Mouse (Mus musculus): ENCODE measurements at regions not wholly inside any gene's neighbourhood (a gene's known extent, or its start where the extent isn't known, plus 50 kb on each side); places are given as distances from the start of the nearest gene placed in this dataset.

GRCm38 (mm10) chr5:103320341-103320740 lies 104.7 kb upstream of the Ptpn13 start:
- DNase-seq: no peak
- no peak overlapping the region for H3K4me3 ChIP-seq (replicated peaks; ENCODE audit: extremely low read depth, low read depth, low read length)
- TF ChIP-seq CTCF (IDR thresholded peaks at IDR 0.05; ENCODE audit: insufficient read depth, low read length) (no peak), POLR2A (IDR thresholded peaks at IDR 0.05; ENCODE audit: borderline replicate concordance, extremely low read depth, low read depth, low read length) (no peak)
- WGBS: 65% methylated on average over 5 of the region's 5 CpGs
- H3K4me1 ChIP-seq (ENCODE audit: control insufficient read depth, insufficient read depth, low read length): no peaks in the 10 kb centered on the region

GRCm38 (mm10) chr5:103309806-103310525 lies 98.8 kb upstream of the Mapk10 start:
- H3K4me1 ChIP-seq (ENCODE audit: control insufficient read depth, insufficient read depth, low read length): no peaks in the 10 kb centered on the region
- no peak overlapping the region for H3K4me3 ChIP-seq (replicated peaks; ENCODE audit: extremely low read depth, low read depth, low read length)
- TF ChIP-seq POLR2A (IDR thresholded peaks at IDR 0.05; ENCODE audit: borderline replicate concordance, extremely low read depth, low read depth, low read length) (no peak), CTCF (IDR thresholded peaks at IDR 0.05; ENCODE audit: insufficient read depth, low read length) (no peak)
- 53% methylated on average over 9 of the region's 9 CpGs for WGBS
- no peak for DNase-seq

DNA sequence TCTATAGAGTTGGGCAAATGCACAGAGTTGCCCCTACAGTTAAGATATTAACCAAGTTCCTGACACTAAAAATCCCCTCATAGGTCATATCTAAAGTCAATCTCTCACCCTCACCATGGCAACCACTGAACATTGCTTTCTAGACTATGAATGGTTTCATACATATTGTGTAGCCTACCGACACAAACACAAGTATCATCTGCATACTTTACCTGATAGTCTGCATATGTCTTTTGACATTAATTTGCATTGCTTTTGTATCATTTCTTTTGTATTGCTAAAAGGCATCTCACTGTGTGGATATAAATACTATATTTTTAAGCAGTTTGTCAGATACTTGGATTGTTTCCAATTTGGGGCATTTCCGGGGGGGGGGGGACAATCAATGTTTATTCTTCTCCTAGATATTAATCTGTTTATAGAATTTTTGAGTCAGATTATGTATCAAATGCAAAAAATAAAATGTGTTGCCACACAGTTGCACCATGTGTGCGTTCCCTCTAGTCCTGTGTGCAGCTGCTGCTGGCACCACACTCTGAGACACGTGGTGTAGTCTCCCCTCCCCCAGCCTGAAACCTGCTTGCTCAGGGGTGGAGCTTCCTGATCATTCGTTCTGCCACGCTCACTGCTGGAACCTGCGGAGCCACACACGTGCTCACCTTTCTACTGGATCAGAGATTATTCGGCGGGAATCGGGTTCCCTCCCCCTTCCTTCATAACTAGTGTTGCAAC lies 94.7 kb upstream of the Mapk10 start:
- Histone ChIP-seq H3K4me1 (ENCODE audit: control insufficient read depth, insufficient read depth, low read length) (no peaks in the 10 kb centered on the region), H3K4me3 (replicated peaks; ENCODE audit: extremely low read depth, low read depth, low read length) (no peak overlapping the region)
- TF ChIP-seq CTCF (IDR thresholded peaks at IDR 0.05; ENCODE audit: insufficient read depth, low read length) (no peak), POLR2A (IDR thresholded peaks at IDR 0.05; ENCODE audit: borderline replicate concordance, extremely low read depth, low read depth, low read length) (no peak)
- DNase-seq: no peak
- WGBS: 59% methylated on average over 11 of the region's 11 CpGs

DNA sequence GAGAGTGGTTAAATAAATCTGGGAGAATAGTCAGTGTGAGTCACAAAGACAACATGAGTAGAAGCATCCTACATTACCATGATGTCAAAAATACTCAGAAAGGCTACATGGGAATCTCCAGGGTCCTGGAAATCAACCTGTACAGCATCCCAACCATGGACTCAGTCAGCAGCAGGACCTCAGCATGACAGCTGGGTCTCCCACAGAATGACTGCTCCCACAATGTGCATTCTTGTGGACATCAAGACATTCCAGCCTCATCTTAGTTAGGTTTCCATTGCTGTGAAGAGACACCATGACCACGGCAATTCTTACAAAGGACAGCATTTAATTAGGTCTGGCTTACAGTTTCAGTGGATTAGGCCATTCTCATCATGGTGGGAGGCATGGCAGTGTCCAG lies 93.8 kb upstream of the Mapk10 start:
- 88% methylated on average over 1 of the region's 1 CpGs for WGBS
- TF ChIP-seq CTCF (IDR thresholded peaks at IDR 0.05; ENCODE audit: insufficient read depth, low read length) (no peak), POLR2A (IDR thresholded peaks at IDR 0.05; ENCODE audit: borderline replicate concordance, extremely low read depth, low read depth, low read length) (no peak)
- H3K4me1 ChIP-seq (ENCODE audit: control insufficient read depth, insufficient read depth, low read length): no peaks in the 10 kb centered on the region

GRCm38 (mm10) chr5:103302744-103303143 lies 91.6 kb upstream of the Mapk10 start:
- H3K4me3 ChIP-seq (replicated peaks; ENCODE audit: extremely low read depth, low read depth, low read length): no peak overlapping the region
- no peaks in the 10 kb centered on the region for H3K4me1 ChIP-seq (ENCODE audit: control insufficient read depth, insufficient read depth, low read length)
- no peak for DNase-seq
- no peak for TF ChIP-seq CTCF (IDR thresholded peaks at IDR 0.05; ENCODE audit: insufficient read depth, low read length)
- no peak for TF ChIP-seq POLR2A (IDR thresholded peaks at IDR 0.05; ENCODE audit: borderline replicate concordance, extremely low read depth, low read depth, low read length)
- 89% methylated on average over 10 of the region's 10 CpGs for WGBS

More for the DNA sequence above, 93.8 kb upstream of the Mapk10 start:
- H3K4me3 ChIP-seq (replicated peaks; ENCODE audit: extremely low read depth, low read depth, low read length): no peak overlapping the region
- no peak for DNase-seq

DNA sequence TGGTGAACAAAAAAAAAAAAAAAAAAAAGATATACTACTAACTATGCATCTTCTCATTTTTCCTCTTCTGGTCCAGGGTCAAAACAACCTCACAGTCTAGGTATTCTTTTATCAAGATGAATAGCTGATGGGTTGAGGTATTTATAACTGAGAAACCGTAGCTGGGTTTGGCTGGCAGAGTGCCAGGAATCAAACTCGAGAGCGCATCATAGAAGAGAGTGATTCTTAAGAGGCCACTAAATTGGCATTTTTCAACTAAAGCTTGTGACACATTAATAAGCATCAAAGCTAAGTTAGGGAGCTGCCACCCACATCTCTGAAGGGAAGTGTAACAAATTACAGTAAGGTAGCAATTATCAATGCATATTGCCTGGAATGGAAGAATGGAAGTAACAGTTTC lies 90.2 kb upstream of the Mapk10 start:
- TF ChIP-seq POLR2A (IDR thresholded peaks at IDR 0.05; ENCODE audit: borderline replicate concordance, extremely low read depth, low read depth, low read length): no peak
- TF ChIP-seq CTCF (IDR thresholded peaks at IDR 0.05; ENCODE audit: insufficient read depth, low read length): no peak
- DNase-seq: no peak
- Histone ChIP-seq H3K4me3 (replicated peaks; ENCODE audit: extremely low read depth, low read depth, low read length) (no peak overlapping the region), H3K4me1 (ENCODE audit: control insufficient read depth, insufficient read depth, low read length) (no peaks in the 10 kb centered on the region)
- WGBS: 53% methylated on average over 3 of the region's 3 CpGs

DNA sequence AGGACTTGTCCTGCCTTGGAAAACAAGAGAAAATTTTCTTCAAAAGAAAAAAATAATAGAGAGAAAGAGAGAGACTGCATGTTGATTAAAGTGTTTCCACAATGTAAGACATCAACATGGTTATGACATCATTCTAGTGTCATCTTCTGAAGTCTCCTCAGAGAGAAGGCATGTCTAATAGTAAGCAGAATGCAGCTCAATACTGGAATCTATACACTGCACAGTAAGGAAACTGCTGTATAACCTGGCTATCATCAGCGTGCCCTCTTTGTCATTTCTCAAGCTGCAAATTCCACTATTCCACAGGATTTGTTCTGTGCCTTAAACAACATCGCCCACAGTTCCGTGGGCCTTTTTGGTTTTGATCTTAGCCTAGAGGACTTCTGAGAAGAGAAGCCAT lies 82.8 kb upstream of the Mapk10 start:
- Histone ChIP-seq H3K4me3 (replicated peaks; ENCODE audit: extremely low read depth, low read depth, low read length) (no peak overlapping the region), H3K4me1 (ENCODE audit: control insufficient read depth, insufficient read depth, low read length) (no peaks in the 10 kb centered on the region)
- no peak for TF ChIP-seq CTCF (IDR thresholded peaks at IDR 0.05; ENCODE audit: insufficient read depth, low read length)
- TF ChIP-seq POLR2A (IDR thresholded peaks at IDR 0.05; ENCODE audit: borderline replicate concordance, extremely low read depth, low read depth, low read length): no peak
- DNase-seq: no peak
- 74% methylated on average over 3 of the region's 3 CpGs for WGBS

DNA sequence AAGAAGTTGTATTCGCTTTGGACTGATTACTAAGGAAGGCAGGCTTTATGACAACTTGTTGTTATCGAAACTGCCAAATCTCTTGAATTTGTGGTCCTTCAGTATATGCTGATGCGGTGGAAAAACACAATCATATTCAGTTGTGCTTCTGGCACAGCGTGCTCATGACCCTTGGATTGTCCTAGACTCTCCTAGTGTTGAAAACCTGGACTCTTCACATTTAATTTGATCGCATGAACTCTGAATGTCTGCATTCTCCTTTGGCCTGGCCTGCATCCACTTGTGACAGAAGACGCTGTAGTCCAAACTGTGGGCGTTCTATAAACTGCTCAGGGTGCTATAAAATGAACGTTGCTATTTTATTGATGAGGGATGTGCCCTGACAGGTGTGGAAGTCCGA lies 80.6 kb upstream of the Mapk10 start:
- 79% methylated on average over 9 of the region's 9 CpGs for WGBS
- TF ChIP-seq POLR2A (IDR thresholded peaks at IDR 0.05; ENCODE audit: borderline replicate concordance, extremely low read depth, low read depth, low read length) (no peak), CTCF (IDR thresholded peaks at IDR 0.05; ENCODE audit: insufficient read depth, low read length) (no peak)
- no peak for DNase-seq
- H3K4me1 ChIP-seq (ENCODE audit: control insufficient read depth, insufficient read depth, low read length): no peaks in the 10 kb centered on the region
- H3K4me3 ChIP-seq (replicated peaks; ENCODE audit: extremely low read depth, low read depth, low read length): no peak overlapping the region

DNA sequence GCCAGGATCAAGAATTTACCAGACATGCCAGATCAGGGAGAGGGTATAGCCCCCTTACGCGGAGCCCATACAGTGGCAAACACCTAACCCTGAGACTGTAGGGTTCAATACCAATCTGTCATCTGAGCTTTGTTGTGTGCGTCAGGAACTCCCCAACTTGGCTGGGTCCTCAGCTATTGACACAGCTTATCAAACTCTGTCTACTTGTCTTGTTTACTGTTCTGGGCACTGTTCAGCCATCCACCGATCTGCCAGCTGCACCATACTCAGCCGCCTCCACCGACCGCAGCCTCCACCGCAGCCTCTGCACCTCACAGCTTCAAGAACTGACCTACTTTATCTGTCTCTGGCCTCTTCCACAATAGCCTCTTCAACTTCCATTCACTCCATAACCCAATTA lies 80.1 kb upstream of the Mapk10 start:
- TF ChIP-seq CTCF (IDR thresholded peaks at IDR 0.05; ENCODE audit: insufficient read depth, low read length) (no peak), POLR2A (IDR thresholded peaks at IDR 0.05; ENCODE audit: borderline replicate concordance, extremely low read depth, low read depth, low read length) (no peak)
- Histone ChIP-seq H3K4me1 (ENCODE audit: control insufficient read depth, insufficient read depth, low read length) (no peaks in the 10 kb centered on the region), H3K4me3 (replicated peaks; ENCODE audit: extremely low read depth, low read depth, low read length) (no peak overlapping the region)
- WGBS: 69% methylated on average over 8 of the region's 8 CpGs
- no peak for DNase-seq

- DNase-seq: no peak
- 80% methylated on average over 6 of the region's 6 CpGs for WGBS
- TF ChIP-seq POLR2A (IDR thresholded peaks at IDR 0.05; ENCODE audit: borderline replicate concordance, extremely low read depth, low read depth, low read length): no peak
- no peak for TF ChIP-seq CTCF (IDR thresholded peaks at IDR 0.05; ENCODE audit: insufficient read depth, low read length)
- no peak overlapping the region for H3K4me3 ChIP-seq (replicated peaks; ENCODE audit: extremely low read depth, low read depth, low read length)
- no peaks in the 10 kb centered on the region for H3K4me1 ChIP-seq (ENCODE audit: control insufficient read depth, insufficient read depth, low read length)
Measured at GRCm38 (mm10) chr5:103269206-103269605, 58.1 kb upstream of the Mapk10 start.
